Mouse (Mus musculus) forebrain, embryonic 12.5 days (tissue): ENCODE measurements at regions not wholly inside any gene's neighbourhood (a gene's known extent, or its start where the extent isn't known, plus 50 kb on each side); places are given as distances from the start of the nearest gene placed in this dataset.
"Not testable (repeated sequence)": the region's sequence is repeated elsewhere in the genome, so short reads cannot be mapped to it uniquely, and the experiment has no call there.

Source experiments
- ATAC-seq: fragments of 200-750 bp; cut with Nextera tagmentation; 2 replicates; pipeline ENCODE4 v1.8.0; 2017; ENCODE audit warnings: moderate TSS enrichment; ENCODE audit not compliant: low FRiP score
- H3K27ac ChIP-seq: fragments of 300-500 bp; sonication (generic); 2 replicates; pipeline ENCODE4 v1.5.1; 2016; ENCODE audit warnings: mild to moderate bottlenecking
- H3K27me3 ChIP-seq: fragments of 300-500 bp; sonication (generic); 2 replicates; pipeline ENCODE4 v1.6.1; 2016; ENCODE audit warnings: mild to moderate bottlenecking
- H3K36me3 ChIP-seq: fragments of 300-500 bp; sonication (generic); replicated peaks from 2 replicates; pipeline ENCODE4 v1.6.1; 2016; ENCODE audit warnings: mild to moderate bottlenecking
- H3K4me1 ChIP-seq: fragments of 300-500 bp; sonication (generic); 2 replicates; pipeline ENCODE4 v1.6.1; 2016
- H3K4me2 ChIP-seq: fragments of 300-500 bp; sonication (generic); 2 replicates; pipeline ENCODE4 v1.6.1; 2016; ENCODE audit warnings: mild to moderate bottlenecking, moderate library complexity
- H3K4me3 ChIP-seq: fragments of 300-500 bp; sonication (generic); replicated peaks from 2 replicates; pipeline ENCODE4 v1.5.1; 2016; ENCODE audit warnings: mild to moderate bottlenecking
- H3K9ac ChIP-seq: fragments of 300-500 bp; sonication (generic); 2 replicates; pipeline ENCODE4 v1.6.1; 2016; ENCODE audit warnings: mild to moderate bottlenecking
- H3K9me3 ChIP-seq: fragments of 300-500 bp; sonication (generic); 2 replicates; pipeline ENCODE4 v1.6.1; 2016
- WGBS: fragments of 180-500 bp; shearing (Covaris S2); methylation state at CpG from one replicate; pipeline ENCODE4 v1.1.7; 2016; 5-methylcytosine and 5-hydroxymethylcytosine counted together

- not testable (repeated sequence) for ATAC-seq, H3K4me1 ChIP-seq, H3K27ac ChIP-seq, H3K27me3 ChIP-seq, H3K4me2 ChIP-seq, H3K36me3 ChIP-seq, H3K9ac ChIP-seq, H3K4me3 ChIP-seq
- H3K9me3 ChIP-seq = peaks cover 15% of the 10 kb centered on the region; the same call in 1 of the 2 replicates
These were observed 73.3 kb downstream of the Gm31371 start for GRCm38 (mm10) chr8:19976461-19976860.

GRCm38 (mm10) chr8:19979536-19980345 is 76.5 kb downstream of the Gm31371 start:
- peak; percentile 88 for ATAC-seq
- H3K4me3 ChIP-seq = peak overlapping the region; percentile 44
- H3K27ac ChIP-seq = no peak overlapping the region
- peak overlapping the region; percentile 50; the same call in 1 of the 2 replicates for H3K9ac ChIP-seq
- no peaks in the 10 kb centered on the region for H3K36me3 ChIP-seq
- H3K4me2 ChIP-seq = peak overlapping the region; percentile 59
- H3K4me1 ChIP-seq = 0 out of 2 replicates have a peak, but pooled peaks cover 4% of the 10 kb centered on the region
- H3K9me3 ChIP-seq = peaks cover 16% of the 10 kb centered on the region; the same call in 1 of the 2 replicates
- WGBS = 8% methylated on average over 42 of the region's 42 CpGs
- no peaks in the 10 kb centered on the region for H3K27me3 ChIP-seq

- H3K4me2 ChIP-seq = peak overlapping the region; percentile 59
- not testable (repeated sequence) for H3K36me3 ChIP-seq, ATAC-seq, H3K27me3 ChIP-seq, H3K4me1 ChIP-seq, H3K27ac ChIP-seq
- peak overlapping the region; percentile 44 for H3K4me3 ChIP-seq
- peaks cover 16% of the 10 kb centered on the region; the same call in 1 of the 2 replicates for H3K9me3 ChIP-seq
- 24% methylated on average over 26 of the region's 26 CpGs for WGBS
- peak overlapping the region; percentile 50; the same call in 1 of the 2 replicates for H3K9ac ChIP-seq
These were observed 77.1 kb downstream of the Gm31371 start for GRCm38 (mm10) chr8:19980346-19980726.

GRCm38 (mm10) chr8:20008106-20008505 is 104.9 kb downstream of the Gm31371 start:
- ATAC-seq, H3K27me3 ChIP-seq, H3K27ac ChIP-seq, H3K9me3 ChIP-seq, H3K4me1 ChIP-seq, H3K4me2 ChIP-seq, H3K4me3 ChIP-seq, H3K36me3 ChIP-seq, H3K9ac ChIP-seq: not testable (repeated sequence)
- whole genome bisulfite sequencing = 78% methylated on average over 3 of the region's 3 CpGs

GRCm38 (mm10) chr8:20010947-20011346 is 107.8 kb downstream of the Gm31371 start:
- WGBS = 74% methylated on average over 8 of the region's 8 CpGs
- ATAC-seq, H3K4me3 ChIP-seq: not testable (repeated sequence)

GRCm38 (mm10) chr8:20013278-20013677 is 110.1 kb downstream of the Gm31371 start:
- 74% methylated on average over 7 of the region's 7 CpGs for WGBS
- H3K27ac ChIP-seq, H3K9ac ChIP-seq, H3K4me2 ChIP-seq, H3K4me1 ChIP-seq, H3K36me3 ChIP-seq, H3K27me3 ChIP-seq, H3K9me3 ChIP-seq, ATAC-seq, H3K4me3 ChIP-seq: not testable (repeated sequence)

More at GRCm38 (mm10) chr8:20010947-20011346, 107.8 kb downstream of the Gm31371 start:
- not testable (repeated sequence) for H3K9me3 ChIP-seq, H3K9ac ChIP-seq, H3K27ac ChIP-seq, H3K36me3 ChIP-seq, H3K4me2 ChIP-seq, H3K27me3 ChIP-seq, H3K4me1 ChIP-seq

- H3K4me2 ChIP-seq, ATAC-seq, H3K27ac ChIP-seq, H3K4me1 ChIP-seq, H3K4me3 ChIP-seq, H3K36me3 ChIP-seq, H3K9ac ChIP-seq, H3K27me3 ChIP-seq, H3K9me3 ChIP-seq: not testable (repeated sequence)
- WGBS = 89% methylated on average over 5 of the region's 5 CpGs
These were observed 111.4 kb downstream of the Gm31371 start for GRCm38 (mm10) chr8:20014451-20015130.

- not testable (repeated sequence) for H3K36me3 ChIP-seq, H3K27ac ChIP-seq, H3K9ac ChIP-seq, H3K4me3 ChIP-seq, H3K27me3 ChIP-seq, H3K4me2 ChIP-seq, H3K9me3 ChIP-seq, ATAC-seq, H3K4me1 ChIP-seq
- 92% methylated on average over 6 of the region's 6 CpGs for WGBS
These were observed 112.4 kb downstream of the Gm31371 start for GRCm38 (mm10) chr8:20015411-20016081.

GRCm38 (mm10) chr8:20016082-20016840 is 113.1 kb downstream of the Gm31371 start:
- H3K4me1 ChIP-seq, H3K9me3 ChIP-seq, H3K9ac ChIP-seq, H3K4me2 ChIP-seq, H3K27me3 ChIP-seq, ATAC-seq, H3K4me3 ChIP-seq, H3K27ac ChIP-seq, H3K36me3 ChIP-seq: not testable (repeated sequence)
- WGBS = 89% methylated on average over 17 of the region's 17 CpGs

- not testable (repeated sequence) for H3K9ac ChIP-seq, H3K4me1 ChIP-seq, H3K36me3 ChIP-seq, H3K9me3 ChIP-seq, ATAC-seq, H3K4me3 ChIP-seq, H3K27ac ChIP-seq, H3K27me3 ChIP-seq, H3K4me2 ChIP-seq
- 75% methylated on average over 1 of the region's 2 CpGs for WGBS
These were observed 122.3 kb downstream of the Gm31371 start for GRCm38 (mm10) chr8:20025521-20025920.

GRCm38 (mm10) chr8:20027956-20028355 is 124.8 kb downstream of the Gm31371 start:
- 73% methylated on average over 2 of the region's 2 CpGs for WGBS

GRCm38 (mm10) chr8:20030131-20030530 is 126.9 kb downstream of the Gm31371 start:
- not testable (repeated sequence) for H3K9me3 ChIP-seq, H3K4me2 ChIP-seq, H3K27ac ChIP-seq, H3K27me3 ChIP-seq, ATAC-seq, H3K4me1 ChIP-seq, H3K36me3 ChIP-seq, H3K9ac ChIP-seq, H3K4me3 ChIP-seq
- 92% methylated on average over 2 of the region's 2 CpGs for WGBS

More at GRCm38 (mm10) chr8:20027956-20028355, 124.8 kb downstream of the Gm31371 start:
- not testable (repeated sequence) for H3K36me3 ChIP-seq, H3K4me3 ChIP-seq, H3K27ac ChIP-seq, ATAC-seq, H3K4me1 ChIP-seq, H3K4me2 ChIP-seq, H3K9me3 ChIP-seq, H3K27me3 ChIP-seq, H3K9ac ChIP-seq
